In genomic region chr5:18153703-18154102, GRCm38 (mm10) we compare ENCODE assay signal across 14 mouse cellular contexts.
"Had no signal": no experiment of that assay in that cellular context is flagged by ENCODE, and none has a peak within 500 bp of the region (broad histone marks: within the 10 kb centered on the region; RNA-seq: fewer than 3 reads in every experiment).

No protein-coding gene starts in this region.

- H3K27ac ChIP-seq: limb, embryonic 12.5 days; limb, embryonic 15.5 days; liver, embryonic 13.5 days; neural tube, embryonic 12.5 days; neural tube, embryonic 15.5 days had no signal

- H3K4me3 ChIP-seq: limb, embryonic 12.5 days; limb, embryonic 15.5 days; liver, embryonic 13.5 days; neural tube, embryonic 12.5 days; neural tube, embryonic 15.5 days had no signal

- H3K9me3 ChIP-seq: limb, embryonic 12.5 days; limb, embryonic 15.5 days; liver, embryonic 13.5 days; neural tube, embryonic 12.5 days; neural tube, embryonic 15.5 days had no signal

- H3K36me3 ChIP-seq: limb, embryonic 12.5 days; limb, embryonic 15.5 days; liver, embryonic 13.5 days; neural tube, embryonic 12.5 days; neural tube, embryonic 15.5 days had no signal

- ATAC-seq: intestine, postnatal 0 days had no signal

- H3K9ac ChIP-seq: limb, embryonic 12.5 days; limb, embryonic 15.5 days; liver, embryonic 13.5 days; neural tube, embryonic 12.5 days; neural tube, embryonic 15.5 days had no signal

- H3K27me3 ChIP-seq: limb, embryonic 12.5 days; limb, embryonic 15.5 days; liver, embryonic 13.5 days; neural tube, embryonic 12.5 days; neural tube, embryonic 15.5 days had no signal

- H3K4me1 ChIP-seq: limb, embryonic 12.5 days; limb, embryonic 15.5 days; liver, embryonic 13.5 days; neural tube, embryonic 12.5 days; neural tube, embryonic 15.5 days had no signal

- DNase-seq: left cerebral cortex, postnatal 4 days; liver, embryonic 13.5 days; lung, adult 2 months; lung, postnatal 14 days; lung, postnatal 4 days; midbrain, embryonic 14.5 days; thymus, adult 18-20 months; thymus, postnatal 36 days had no signal

- H3K4me2 ChIP-seq: limb, embryonic 12.5 days; limb, embryonic 15.5 days; liver, embryonic 13.5 days; midbrain, embryonic 11.5 days; neural tube, embryonic 12.5 days; neural tube, embryonic 15.5 days had no signal
